ENCODE assay signal across 22 mouse cellular contexts in the genomic region with DNA sequence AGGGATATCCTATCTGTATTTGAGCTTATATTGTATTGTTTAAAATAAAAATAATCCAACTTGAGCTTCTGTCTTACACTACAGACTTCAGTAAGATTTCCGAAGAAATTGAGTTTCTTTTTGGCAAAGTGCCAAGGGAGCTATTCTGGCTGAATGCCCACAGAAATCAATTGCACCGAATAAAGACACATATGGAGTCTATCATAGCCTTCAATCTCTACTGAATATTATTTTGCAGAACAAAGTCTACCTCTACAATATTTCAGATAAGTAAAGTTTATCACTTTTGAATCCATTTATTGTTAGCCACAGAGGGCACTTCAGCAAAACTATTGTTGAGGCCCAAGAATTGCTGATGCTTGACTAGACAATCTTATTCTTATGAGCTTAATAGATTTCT.
DNase-seq lines count a peak whose midpoint lies in the region; ATAC-seq and TF ChIP-seq lines count a peak whose summit lies in the region.
"Had no signal": no experiment of that assay in that cellular context is flagged by ENCODE, and none has a peak within 500 bp of the region (broad histone marks: within the 10 kb centered on the region; RNA-seq: fewer than 3 reads in every experiment).

No protein-coding gene starts in this region.

- no peak for TF ChIP-seq CTCF in hindbrain, postnatal 0 days (IDR thresholded peaks at IDR 0.05; ENCODE audit: low read depth)
- TF ChIP-seq CTCF in midbrain, postnatal 0 days (IDR thresholded peaks at IDR 0.05), result no peak

- H3K4me1 ChIP-seq in embryonic facial prominence, embryonic 14.5 days (ENCODE audit: control insufficient read depth, insufficient read depth, low read length), result no peaks in the 10 kb centered on the region
- H3K4me1 ChIP-seq in embryonic facial prominence, embryonic 10.5 days, result no peaks in the 10 kb centered on the region
- H3K4me1 ChIP-seq in hindbrain, postnatal 0 days (ENCODE audit: insufficient read depth, low read length), result no peaks in the 10 kb centered on the region
- H3K4me1 ChIP-seq in hindbrain, embryonic 10.5 days (replicated peaks), result no peaks in the 10 kb centered on the region
- no peaks in the 10 kb centered on the region for H3K4me1 ChIP-seq in midbrain, postnatal 0 days (ENCODE audit: insufficient read depth, low read length)
- H3K4me1 ChIP-seq in midbrain, embryonic 16.5 days (ENCODE audit: control insufficient read depth, insufficient read depth, low read length), result no peaks in the 10 kb centered on the region
- no peaks in the 10 kb centered on the region for H3K4me1 ChIP-seq in limb, embryonic 14.5 days (ENCODE audit: control insufficient read depth, insufficient read depth, low read length)
- H3K4me1 ChIP-seq: embryonic facial prominence, embryonic 15.5 days; forebrain, embryonic 10.5 days; heart, embryonic 13.5 days had no signal

- H3K4me3 ChIP-seq in embryonic facial prominence, embryonic 14.5 days (ENCODE audit: low read depth, low read length), result no peak overlapping the region
- H3K4me3 ChIP-seq in embryonic facial prominence, embryonic 10.5 days, result no peak overlapping the region
- no peak overlapping the region for H3K4me3 ChIP-seq in hindbrain, postnatal 0 days (ENCODE audit: low read length)
- no peak overlapping the region for H3K4me3 ChIP-seq in hindbrain, embryonic 10.5 days
- no peak overlapping the region for H3K4me3 ChIP-seq in midbrain, postnatal 0 days (ENCODE audit: low read depth, low read length)
- no peak overlapping the region for H3K4me3 ChIP-seq in midbrain, embryonic 16.5 days (ENCODE audit: low read depth, low read length)
- no peak overlapping the region for H3K4me3 ChIP-seq in limb, embryonic 14.5 days (replicated peaks; ENCODE audit: low read length)
- H3K4me3 ChIP-seq: embryonic facial prominence, embryonic 15.5 days; erythroblast, embryonic 14.5 days; forebrain, embryonic 10.5 days; heart, embryonic 13.5 days had no signal

- no peak overlapping the region for H3K4me2 ChIP-seq in embryonic facial prominence, embryonic 14.5 days (ENCODE audit: low read depth, low read length)
- H3K4me2 ChIP-seq in hindbrain, postnatal 0 days (ENCODE audit: low read depth, low read length), result no peak overlapping the region
- H3K4me2 ChIP-seq in midbrain, postnatal 0 days (ENCODE audit: low read depth, low read length, poor library complexity, severe bottlenecking), result no peak overlapping the region
- H3K4me2 ChIP-seq in midbrain, embryonic 16.5 days (ENCODE audit: low read length), result no peak overlapping the region
- no peak overlapping the region for H3K4me2 ChIP-seq in limb, embryonic 14.5 days (replicated peaks; ENCODE audit: low read depth, low read length, severe bottlenecking)
- H3K4me2 ChIP-seq: embryonic facial prominence, embryonic 15.5 days; heart, embryonic 13.5 days; hindbrain, embryonic 14.5 days had no signal

- peak; percentile 3 for DNase-seq in embryonic facial prominence, embryonic 14.5 days (ENCODE audit: low spot score)
- DNase-seq in embryonic facial prominence, embryonic 10.5 days (ENCODE audit: low spot score), result no peak
- peak; percentile 17 for DNase-seq in hindbrain, postnatal 0 days (ENCODE audit: low spot score)
- no peak for DNase-seq in hindbrain, embryonic 10.5 days (ENCODE audit: low spot score)
- DNase-seq in midbrain, postnatal 0 days (ENCODE audit: low spot score), result peak; percentile 6
- DNase-seq in limb, embryonic 14.5 days (ENCODE audit: low spot score), result peak; percentile 21
- DNase-seq: adrenal gland, postnatal 14 days; cerebellum, adult 18-20 months; gastrocnemius, postnatal 36 days; heart, adult 11 months; heart, postnatal 36 days had no signal

- H3K27me3 ChIP-seq in embryonic facial prominence, embryonic 14.5 days (replicated peaks; ENCODE audit: control insufficient read depth, insufficient read depth, low read length), result no peaks in the 10 kb centered on the region
- no peaks in the 10 kb centered on the region for H3K27me3 ChIP-seq in embryonic facial prominence, embryonic 10.5 days (replicated peaks; ENCODE audit: low read depth, poor library complexity, severe bottlenecking)
- no peaks in the 10 kb centered on the region for H3K27me3 ChIP-seq in hindbrain, postnatal 0 days (ENCODE audit: insufficient read depth, low read length)
- no peaks in the 10 kb centered on the region for H3K27me3 ChIP-seq in hindbrain, embryonic 10.5 days (ENCODE audit: insufficient read depth, poor library complexity, severe bottlenecking)
- no peaks in the 10 kb centered on the region for H3K27me3 ChIP-seq in midbrain, postnatal 0 days (ENCODE audit: insufficient read depth, low read length)
- no peaks in the 10 kb centered on the region for H3K27me3 ChIP-seq in midbrain, embryonic 16.5 days (ENCODE audit: control insufficient read depth, insufficient read depth, low read depth, low read length)
- H3K27me3 ChIP-seq in limb, embryonic 14.5 days (ENCODE audit: control insufficient read depth, insufficient read depth, low read length), result no peaks in the 10 kb centered on the region
- H3K27me3 ChIP-seq: CH12.LX; embryonic facial prominence, embryonic 15.5 days; heart, embryonic 13.5 days; Patski had no signal

- H3K9me3 ChIP-seq in embryonic facial prominence, embryonic 14.5 days (ENCODE audit: control insufficient read depth, low read length), result no peaks in the 10 kb centered on the region
- H3K9me3 ChIP-seq in embryonic facial prominence, embryonic 10.5 days, result no peaks in the 10 kb centered on the region
- H3K9me3 ChIP-seq in hindbrain, postnatal 0 days (ENCODE audit: low read length), result no peaks in the 10 kb centered on the region
- H3K9me3 ChIP-seq in hindbrain, embryonic 10.5 days, result no peaks in the 10 kb centered on the region
- H3K9me3 ChIP-seq in midbrain, postnatal 0 days (ENCODE audit: low read length), result no peaks in the 10 kb centered on the region
- H3K9me3 ChIP-seq in midbrain, embryonic 16.5 days (replicated peaks; ENCODE audit: control insufficient read depth, low read length, poor library complexity, severe bottlenecking), result no peaks in the 10 kb centered on the region
- H3K9me3 ChIP-seq in limb, embryonic 14.5 days (ENCODE audit: control insufficient read depth, low read length), result no peaks in the 10 kb centered on the region
- H3K9me3 ChIP-seq: embryonic facial prominence, embryonic 15.5 days; forebrain, embryonic 10.5 days; heart, embryonic 13.5 days had no signal

- H3K27ac ChIP-seq in embryonic facial prominence, embryonic 14.5 days (replicated peaks; ENCODE audit: low read depth, low read length), result no peak overlapping the region
- H3K27ac ChIP-seq in embryonic facial prominence, embryonic 10.5 days (replicated peaks), result no peak overlapping the region
- no peak overlapping the region for H3K27ac ChIP-seq in hindbrain, postnatal 0 days
- no peak overlapping the region for H3K27ac ChIP-seq in hindbrain, embryonic 10.5 days
- H3K27ac ChIP-seq in midbrain, postnatal 0 days (ENCODE audit: low read depth, low read length), result no peak overlapping the region
- H3K27ac ChIP-seq in midbrain, embryonic 16.5 days (ENCODE audit: low read length), result no peak overlapping the region
- H3K27ac ChIP-seq in limb, embryonic 14.5 days (replicated peaks; ENCODE audit: low read depth, low read length), result no peak overlapping the region
- H3K27ac ChIP-seq: embryonic facial prominence, embryonic 15.5 days; forebrain, embryonic 10.5 days; heart, embryonic 13.5 days; hindbrain, embryonic 14.5 days had no signal

- no peak for TF ChIP-seq POLR2A in limb, embryonic 14.5 days (IDR thresholded peaks at IDR 0.05; ENCODE audit: borderline replicate concordance, extremely low read depth, insufficient read depth, insufficient read length)

- H3K9ac ChIP-seq in embryonic facial prominence, embryonic 14.5 days (ENCODE audit: low read depth, low read length), result no peak overlapping the region
- H3K9ac ChIP-seq in hindbrain, postnatal 0 days (replicated peaks; ENCODE audit: low read length), result no peak overlapping the region
- H3K9ac ChIP-seq in midbrain, postnatal 0 days (replicated peaks; ENCODE audit: low read length, poor library complexity, severe bottlenecking), result no peak overlapping the region
- H3K9ac ChIP-seq in midbrain, embryonic 16.5 days (ENCODE audit: low read depth, low read length), result no peak overlapping the region
- no peak overlapping the region for H3K9ac ChIP-seq in limb, embryonic 14.5 days (ENCODE audit: low read depth, low read length, severe bottlenecking)
- H3K9ac ChIP-seq: embryonic facial prominence, embryonic 15.5 days; heart, embryonic 13.5 days; hindbrain, embryonic 14.5 days had no signal

- no peak for ATAC-seq in embryonic facial prominence, embryonic 14.5 days (ENCODE audit: low read depth)
- no peak for ATAC-seq in hindbrain, postnatal 0 days
- no peak for ATAC-seq in midbrain, postnatal 0 days (ENCODE audit: low FRiP score)
- no peak for ATAC-seq in midbrain, embryonic 16.5 days
- peak; percentile 57; the same call in 1 of the 2 replicates for ATAC-seq in limb, embryonic 14.5 days (ENCODE audit: low FRiP score, low read depth)
- ATAC-seq: activated CD4-positive, CD25-positive, alpha-beta regulatory T cell, adult 4 months; inflammation-experienced regulatory T-cells, adult 6 months; intestine, postnatal 0 days; Patski had no signal

- H3K36me3 ChIP-seq in embryonic facial prominence, embryonic 14.5 days (ENCODE audit: control insufficient read depth, insufficient read depth, low read length), result no peaks in the 10 kb centered on the region
- no peaks in the 10 kb centered on the region for H3K36me3 ChIP-seq in embryonic facial prominence, embryonic 10.5 days (replicated peaks)
- no peaks in the 10 kb centered on the region for H3K36me3 ChIP-seq in hindbrain, postnatal 0 days (ENCODE audit: insufficient read depth, low read length)
- no peaks in the 10 kb centered on the region for H3K36me3 ChIP-seq in hindbrain, embryonic 10.5 days
- H3K36me3 ChIP-seq in midbrain, postnatal 0 days (ENCODE audit: insufficient read depth, low read length), result no peaks in the 10 kb centered on the region
- H3K36me3 ChIP-seq in midbrain, embryonic 16.5 days (ENCODE audit: control insufficient read depth, insufficient read depth, low read length), result no peaks in the 10 kb centered on the region
- no peaks in the 10 kb centered on the region for H3K36me3 ChIP-seq in limb, embryonic 14.5 days (ENCODE audit: control insufficient read depth, insufficient read depth, low read length)
- H3K36me3 ChIP-seq: embryonic facial prominence, embryonic 15.5 days; forebrain, embryonic 10.5 days; heart, embryonic 13.5 days had no signal

- WGBS in embryonic facial prominence, embryonic 14.5 days, result 17% methylated on average over 2 of the region's 2 CpGs
- 81% methylated on average over 2 of the region's 2 CpGs for WGBS in embryonic facial prominence, embryonic 10.5 days
- WGBS in hindbrain, postnatal 0 days, result 35% methylated on average over 2 of the region's 2 CpGs
- 73% methylated on average over 2 of the region's 2 CpGs for WGBS in hindbrain, embryonic 10.5 days
- WGBS in midbrain, postnatal 0 days, result 47% methylated on average over 2 of the region's 2 CpGs
- 46% methylated on average over 2 of the region's 2 CpGs for WGBS in midbrain, embryonic 16.5 days
- 18% methylated on average over 2 of the region's 2 CpGs for WGBS in limb, embryonic 14.5 days

Comparison
In these comparisons a context has a peak if more than half of its experiments do, and no peak if none do; other contexts are left out.
1. DNase-seq: peak in embryonic facial prominence, embryonic 14.5 days (single experiment), hindbrain, postnatal 0 days (single experiment), midbrain, postnatal 0 days (single experiment) and limb, embryonic 14.5 days (single experiment); none in embryonic facial prominence, embryonic 10.5 days (single experiment) and hindbrain, embryonic 10.5 days (single experiment).